Mouse (Mus musculus) frontal cortex, postnatal 36 days (tissue): Measurements from ENCODE around the gene Slc38a7.
"Not testable (repeated sequence)": the region's sequence is repeated elsewhere in the genome, so short reads cannot be mapped to it uniquely, and the experiment has no call there.

Experiments
- DNase-seq, 2 experiments: peaks; one replicate each; pipeline ENCODE4 v3.0.0; 2022; ENCODE audit warnings: low spot score in 2 of 2

The Slc38a7 gene

GRCm38 (mm10) chr8:95853102-95853843 lies at the start of gene Slc38a7:
Gene Slc38a7, minus strand, starts transcription at chr8:95853539.
- DNase-seq, result peak; percentile 74 to 87

DNA sequence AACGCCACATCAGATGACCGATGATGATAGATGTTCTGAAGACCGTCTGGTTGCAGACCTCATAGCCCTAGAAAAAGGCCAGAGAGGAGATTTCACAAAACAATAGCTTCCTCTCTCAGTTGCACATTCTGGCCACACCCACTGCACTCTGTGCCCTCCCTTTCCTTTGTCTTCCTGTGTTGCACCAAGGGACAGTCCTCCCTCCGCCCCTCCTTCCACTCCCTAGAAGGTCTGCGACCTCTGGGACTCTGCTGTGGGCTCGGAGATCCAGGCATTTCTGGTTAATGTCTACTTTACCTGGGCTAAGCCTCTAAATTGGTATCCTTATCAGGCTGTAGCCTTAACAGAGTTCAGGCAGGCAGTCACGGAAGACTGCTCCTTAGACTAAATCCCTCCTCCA lies 48.5 kb upstream of the Slc38a7 start:
- DNase-seq, result no peak

DNA sequence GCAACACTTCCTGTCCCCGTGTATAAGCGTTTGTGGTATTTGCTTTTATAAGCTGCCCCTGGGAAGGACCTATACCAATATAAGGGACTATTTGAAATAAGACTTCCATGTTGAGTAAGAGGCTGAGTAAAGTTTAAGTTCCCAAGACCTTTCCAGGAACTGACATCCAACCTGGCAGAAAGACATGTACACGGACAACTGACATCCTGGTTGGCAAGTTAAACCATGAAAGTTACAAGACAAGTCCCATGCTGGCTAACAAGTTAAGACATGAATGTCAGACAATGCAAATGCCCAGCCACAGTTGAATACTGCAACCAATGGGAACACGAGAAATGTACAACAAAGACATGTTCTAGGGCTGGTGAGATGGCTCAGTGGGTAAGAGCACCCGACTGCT lies 40.4 kb upstream of the Slc38a7 start:
- DNase-seq, result no peak

DNA sequence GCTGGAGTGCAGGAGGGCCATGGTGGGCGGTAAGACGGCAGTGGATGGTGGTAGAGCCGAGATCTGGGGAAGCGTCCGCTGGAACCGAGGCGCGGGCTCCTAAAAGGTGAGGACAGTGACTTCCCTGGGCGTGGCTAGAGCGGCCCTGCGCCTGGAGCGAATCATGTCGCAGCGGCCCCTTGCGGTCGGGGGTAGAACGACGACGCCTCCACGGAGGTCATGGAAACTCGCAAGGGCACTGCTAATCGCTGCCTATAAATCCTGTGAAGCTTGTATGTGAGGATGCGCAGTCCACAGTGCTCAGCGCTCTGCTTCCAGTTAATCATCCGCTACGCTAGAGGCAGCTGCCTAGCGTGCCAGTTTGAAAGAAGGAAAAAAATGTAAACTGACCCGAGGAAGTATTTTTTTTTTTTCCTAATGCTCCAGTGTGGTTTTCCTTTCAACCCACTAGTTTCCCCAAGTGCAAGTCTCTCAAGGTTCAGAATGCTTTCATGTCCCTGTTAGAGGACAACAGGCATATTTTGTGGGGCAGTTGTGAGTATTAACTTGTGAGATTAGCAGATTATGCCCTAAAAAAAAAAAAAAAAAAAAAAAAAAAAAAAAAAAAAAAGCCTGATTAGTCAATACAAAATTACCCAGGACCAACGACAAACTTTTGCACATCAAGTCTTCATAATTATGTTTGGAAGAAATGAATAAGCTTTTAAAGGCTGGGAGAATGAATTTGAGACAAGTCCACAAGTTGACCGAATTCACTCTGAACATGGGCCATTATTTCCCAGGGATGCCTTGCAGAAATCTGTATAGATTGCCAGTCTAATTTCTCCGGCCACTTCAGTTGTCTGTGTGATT lies 35.2 kb upstream of the Slc38a7 start, which contains the start of gene Got2:
Got2 (minus strand) TSS at position 263 of the 852 bp plus-strand sequence.
- peak; percentile 89 to 91 for DNase-seq

GRCm38 (mm10) chr8:95887578-95888284 lies 34.4 kb upstream of the Slc38a7 start:
- DNase-seq, result peak; percentile 83 to 88

- DNase-seq, result peak; percentile 32 to 33
These were observed 33.6 kb upstream of the Slc38a7 start for GRCm38 (mm10) chr8:95886647-95887577.

DNA sequence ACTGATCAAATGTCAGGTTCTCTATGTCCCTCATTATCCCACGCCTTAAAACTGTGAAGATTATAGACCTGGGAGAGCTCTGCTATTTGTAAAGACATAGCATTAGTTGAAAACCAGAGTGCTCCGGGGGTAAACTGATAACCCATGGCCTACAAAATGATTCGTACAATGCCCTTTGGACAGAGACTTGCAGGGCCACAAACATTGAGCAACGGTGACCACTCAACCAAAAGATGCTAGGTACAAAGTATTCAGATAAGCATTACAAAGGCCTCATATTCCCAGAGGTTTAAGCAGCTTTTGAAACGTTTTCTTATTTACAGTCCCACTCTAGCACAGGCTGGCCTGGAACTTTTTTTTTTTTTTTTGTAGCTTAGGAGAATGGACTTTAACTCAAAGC lies 32.6 kb upstream of the Slc38a7 start:
- DNase-seq, result no peak

DNA sequence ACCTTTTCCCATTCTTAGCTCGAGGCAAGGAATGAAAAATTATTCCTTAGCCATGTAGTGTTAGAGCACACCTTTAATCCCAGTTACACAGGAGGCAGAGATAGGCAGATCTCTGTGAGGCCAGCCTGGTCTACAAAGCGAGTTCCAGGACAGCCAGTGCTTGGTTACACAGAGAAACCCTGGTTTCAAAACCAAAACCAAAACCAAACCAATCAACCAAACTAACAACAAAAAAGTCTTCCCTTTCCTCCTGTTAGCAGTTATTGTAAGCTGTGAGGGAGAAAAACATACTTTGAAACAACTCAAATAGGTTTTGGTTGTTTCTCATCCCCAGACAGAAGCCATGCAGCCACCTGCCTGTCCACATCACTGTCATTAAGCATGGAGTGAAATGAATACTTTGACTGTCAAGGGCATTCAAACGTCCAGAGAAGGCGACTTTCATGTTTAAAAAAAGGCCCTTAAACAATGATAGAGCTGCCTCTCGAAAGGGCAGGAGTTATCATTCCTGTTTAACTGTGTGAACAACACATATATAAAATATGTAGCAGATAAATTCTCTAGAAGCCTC lies 32.0 kb upstream of the Slc38a7 start:
- DNase-seq, result no peak

DNA sequence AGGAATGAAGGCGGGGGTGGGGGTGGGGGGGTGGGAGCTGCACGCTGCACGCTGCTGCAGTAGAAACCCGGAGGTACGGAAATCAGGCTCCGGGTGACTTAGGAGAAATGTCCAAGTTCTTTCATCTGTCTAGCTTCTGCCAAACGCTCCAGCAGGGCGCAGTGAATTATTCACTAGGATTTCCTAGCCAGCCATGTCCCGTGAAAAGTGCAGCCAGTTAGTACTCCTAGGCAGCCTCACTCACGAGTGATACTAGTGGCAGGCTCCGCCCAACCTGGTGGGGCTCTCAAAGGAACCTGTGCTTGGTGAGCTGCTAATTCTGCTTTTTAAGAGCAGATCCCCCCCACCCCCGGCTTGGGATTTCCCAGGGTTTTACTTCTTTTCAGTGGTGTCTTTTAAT lies 31.2 kb upstream of the Slc38a7 start:
- no peak for DNase-seq

GRCm38 (mm10) chr8:95882191-95882590 lies 28.9 kb upstream of the Slc38a7 start:
- no peak for DNase-seq

GRCm38 (mm10) chr8:95881576-95881975 lies 28.2 kb upstream of the Slc38a7 start:
- no peak for DNase-seq

- DNase-seq, result no peak
These were observed 26.5 kb upstream of the Slc38a7 start for GRCm38 (mm10) chr8:95879823-95880222.

- no peak for DNase-seq
These were observed 25.0 kb upstream of the Slc38a7 start for GRCm38 (mm10) chr8:95878176-95878962.

DNA sequence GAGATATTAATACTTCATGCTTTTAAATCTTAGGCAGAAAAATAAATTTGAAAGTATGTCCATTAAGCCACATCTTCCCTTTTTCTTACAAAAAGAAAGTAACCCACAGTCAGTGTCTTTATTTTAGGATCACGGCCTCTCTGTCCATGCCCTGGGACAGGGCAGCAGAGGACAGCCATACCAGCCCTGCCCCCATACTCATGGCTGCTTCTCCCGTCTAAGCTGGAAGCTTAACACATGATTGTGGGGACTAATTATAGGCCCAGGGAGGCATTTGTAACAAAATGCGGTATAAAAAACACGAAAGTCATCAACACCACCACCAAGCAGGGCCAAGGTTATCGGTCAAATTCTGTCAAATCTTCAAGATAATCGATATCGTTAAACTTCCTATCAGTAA lies 21.9 kb upstream of the Slc38a7 start:
- DNase-seq, result no peak

GRCm38 (mm10) chr8:95871690-95872089 lies 18.4 kb upstream of the Slc38a7 start:
- no peak for DNase-seq

DNA sequence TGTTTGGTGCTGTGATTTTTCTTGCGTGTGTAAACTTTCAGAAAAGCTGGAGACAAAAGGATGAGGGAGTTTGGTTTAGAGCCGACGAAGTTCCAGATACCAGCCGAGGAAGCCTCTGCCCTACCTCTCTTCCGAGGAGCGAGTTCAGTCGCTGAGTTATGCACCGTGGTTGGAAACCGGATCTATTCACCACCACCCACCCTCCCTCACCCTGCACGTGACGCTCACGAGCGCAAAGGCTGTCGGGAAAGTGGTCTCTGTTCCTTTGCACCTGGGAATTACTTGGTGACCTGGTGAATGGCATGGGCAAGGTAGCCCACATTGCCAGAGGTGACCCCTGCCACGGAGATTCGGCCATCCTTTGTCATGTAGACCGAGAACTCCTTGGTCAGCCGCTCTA lies 11.5 kb upstream of the Slc38a7 start:
- not testable (repeated sequence) for DNase-seq

GRCm38 (mm10) chr8:95863761-95864440 lies 10.6 kb upstream of the Slc38a7 start:
- DNase-seq, result not testable (repeated sequence)

DNA sequence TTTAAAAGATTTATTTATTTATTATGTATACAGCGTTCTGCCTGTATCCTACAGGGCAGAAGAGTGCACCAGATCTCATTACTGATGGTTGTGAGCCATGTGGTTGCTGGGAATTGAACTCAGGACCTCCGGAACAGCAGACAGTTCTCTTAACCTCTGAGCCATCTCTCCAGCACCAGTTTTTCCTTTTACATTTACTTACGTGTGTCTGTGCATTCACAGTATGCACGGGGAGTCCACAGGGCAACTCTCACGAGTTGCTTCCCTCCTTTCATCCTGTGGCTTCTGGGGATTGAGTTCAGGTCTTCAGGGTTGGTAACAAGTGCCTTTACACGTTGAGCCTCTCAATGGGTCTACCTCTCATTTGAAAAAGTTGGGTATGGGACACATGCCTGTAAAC lies 835 bp upstream of the Slc38a7 start:
- DNase-seq, result no peak

GRCm38 (mm10) chr8:95852290-95852689 lies 1.0 kb downstream of the Slc38a7 start:
- DNase-seq, result no peak
